Mouse (Mus musculus) erythroblast, embryonic 14.5 days (primary cell): Measurements from ENCODE around the gene Mrps34.

ENCODE experiments used
- GATA1 ChIP-seq: IDR thresholded peaks from 2 replicates; pipeline ENCODE4 v1.6.1; 2012; ENCODE audit warnings: low read length, inconsistent platforms, mixed read lengths
- TAL1 ChIP-seq: IDR thresholded peaks from 3 replicates; pipeline ENCODE4 v1.6.1; 2012; ENCODE audit warnings: low read length, inconsistent platforms, mixed read lengths

DNA sequence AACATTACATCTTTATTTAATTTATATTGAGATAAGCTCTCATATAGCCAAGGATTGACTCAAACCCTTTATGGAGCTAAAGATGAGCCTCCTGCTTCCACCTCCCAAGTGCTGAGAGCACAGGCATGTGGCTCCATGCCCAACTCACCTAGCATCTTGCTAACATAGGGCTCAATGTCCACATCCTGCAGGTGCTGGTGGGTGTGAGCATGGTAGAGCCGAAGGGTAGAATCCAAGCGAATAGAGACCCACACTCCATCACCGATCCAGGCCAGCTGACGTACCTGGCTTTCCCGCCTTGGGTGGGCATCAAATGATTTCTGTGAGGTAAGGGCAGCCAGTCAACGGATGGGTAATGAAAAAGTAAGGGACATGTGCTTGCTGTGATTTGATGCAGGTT lies 5.1 kb downstream of the Mrps34 start:
- TF ChIP-seq TAL1 (no peak), GATA1 (no peak)
